Mouse (Mus musculus) adrenal gland, adult (tissue): ENCODE data around the gene Nkain2.
"Not testable (repeated sequence)": the region's sequence is repeated elsewhere in the genome, so short reads cannot be mapped to it uniquely, and the experiment has no call there.

Source experiments
- DNase-seq, 2 experiments: peaks; one replicate each; pipeline ENCODE4 v3.0.0; 2022 to 2023; ENCODE audit warnings: low spot score in 1 of 2; ENCODE audit not compliant: inconsistent age in 2 of 2

The Nkain2 gene

GRCm38 (mm10) chr10:32889652-32890506 lies at the start of gene Nkain2:
TSS of gene Nkain2 (minus strand) at chr10:32890462.
- DNase-seq, result peak; percentile 5 to 59

GRCm38 (mm10) chr10:32939853-32940252 lies 49.6 kb upstream of the Nkain2 start:
- no peak for DNase-seq

GRCm38 (mm10) chr10:32895093-32895492 lies 4.8 kb upstream of the Nkain2 start:
- peak in 1 of 2 experiments; percentile 52 for DNase-seq

GRCm38 (mm10) chr10:32890507-32891131 lies 357 bp upstream of the Nkain2 start:
- DNase-seq, result peak; percentile 15 to 67

- DNase-seq, result no peak
These were observed 8.3 kb downstream of the Nkain2 start for GRCm38 (mm10) chr10:32881977-32882376.

GRCm38 (mm10) chr10:32870691-32871406 lies 19.4 kb downstream of the Nkain2 start:
- no peak for DNase-seq

GRCm38 (mm10) chr10:32869541-32869940 lies 20.7 kb downstream of the Nkain2 start:
- DNase-seq, result no peak

- no peak for DNase-seq
These were observed 74.9 kb downstream of the Nkain2 start for GRCm38 (mm10) chr10:32815210-32815883.

- no peak for DNase-seq
These were observed 94.0 kb downstream of the Nkain2 start for GRCm38 (mm10) chr10:32796215-32796614.

GRCm38 (mm10) chr10:32790541-32790940 lies 99.7 kb downstream of the Nkain2 start:
- DNase-seq, result no peak

- no peak for DNase-seq
These were observed 107.4 kb downstream of the Nkain2 start for GRCm38 (mm10) chr10:32782732-32783359.

- no peak for DNase-seq
These were observed 151.3 kb downstream of the Nkain2 start for GRCm38 (mm10) chr10:32738989-32739388.

GRCm38 (mm10) chr10:32706579-32706978 lies 183.7 kb downstream of the Nkain2 start:
- not testable (repeated sequence) for DNase-seq

- DNase-seq, result no peak
These were observed 193.6 kb downstream of the Nkain2 start for GRCm38 (mm10) chr10:32696661-32697060.

- no peak for DNase-seq
These were observed 205.7 kb downstream of the Nkain2 start for GRCm38 (mm10) chr10:32684548-32684947.

GRCm38 (mm10) chr10:32640256-32640655 lies 250.0 kb downstream of the Nkain2 start:
- DNase-seq, result no peak

- no peak for DNase-seq
These were observed 251.1 kb downstream of the Nkain2 start for GRCm38 (mm10) chr10:32639173-32639572.

- no peak for DNase-seq
These were observed 259.2 kb downstream of the Nkain2 start for GRCm38 (mm10) chr10:32631043-32631442.

GRCm38 (mm10) chr10:32604448-32604847 lies 285.8 kb downstream of the Nkain2 start:
- no peak for DNase-seq

GRCm38 (mm10) chr10:32602798-32603197 lies 287.5 kb downstream of the Nkain2 start:
- no peak for DNase-seq

GRCm38 (mm10) chr10:32594998-32595397 lies 295.3 kb downstream of the Nkain2 start:
- no peak for DNase-seq
